Mouse (Mus musculus): ENCODE data around the gene Gp9.
A peak's percentile ranks its signal among the peaks of the same experiment; 100 is the strongest.
"Not testable (repeated sequence)": the region's sequence is repeated elsewhere in the genome, so short reads cannot be mapped to it uniquely, and the experiment has no call there.

Gene Gp9

GRCm38 (mm10) chr6:87748078-87748477, 29.8 kb upstream of the Gp9 start:
- ATAC-seq (ENCODE audit: insufficient number of reproducible peaks, low FRiP score, low TSS enrichment) = no peak

- no peak for ATAC-seq (ENCODE audit: insufficient number of reproducible peaks, low FRiP score, low TSS enrichment)
These were observed 29.3 kb upstream of the Gp9 start for GRCm38 (mm10) chr6:87748531-87748930.

- no peak for ATAC-seq (ENCODE audit: insufficient number of reproducible peaks, low FRiP score, low TSS enrichment)
These were observed 27.5 kb upstream of the Gp9 start for GRCm38 (mm10) chr6:87750184-87750910.

GRCm38 (mm10) chr6:87751574-87751973, 26.3 kb upstream of the Gp9 start:
- no peak for ATAC-seq (ENCODE audit: insufficient number of reproducible peaks, low FRiP score, low TSS enrichment)

- no peak for ATAC-seq (ENCODE audit: insufficient number of reproducible peaks, low FRiP score, low TSS enrichment)
These were observed 22.7 kb upstream of the Gp9 start for GRCm38 (mm10) chr6:87755196-87755595.

GRCm38 (mm10) chr6:87756896-87757295, 21.0 kb upstream of the Gp9 start:
- no peak for ATAC-seq (ENCODE audit: insufficient number of reproducible peaks, low FRiP score, low TSS enrichment)

- ATAC-seq (ENCODE audit: insufficient number of reproducible peaks, low FRiP score, low TSS enrichment) = no peak
These were observed 18.5 kb upstream of the Gp9 start for GRCm38 (mm10) chr6:87759404-87759803.

- no peak for ATAC-seq (ENCODE audit: insufficient number of reproducible peaks, low FRiP score, low TSS enrichment)
These were observed 18.0 kb upstream of the Gp9 start for GRCm38 (mm10) chr6:87759850-87760249.

GRCm38 (mm10) chr6:87762161-87762560, 15.7 kb upstream of the Gp9 start:
- no peak for ATAC-seq (ENCODE audit: insufficient number of reproducible peaks, low FRiP score, low TSS enrichment)

- peak; percentile 58; the same call in 1 of the 2 replicates for ATAC-seq (ENCODE audit: insufficient number of reproducible peaks, low FRiP score, low TSS enrichment)
These were observed 14.2 kb upstream of the Gp9 start for GRCm38 (mm10) chr6:87763376-87764280.

GRCm38 (mm10) chr6:87764296-87764695, 13.6 kb upstream of the Gp9 start:
- not testable (repeated sequence) for ATAC-seq (ENCODE audit: insufficient number of reproducible peaks, low FRiP score, low TSS enrichment)

- ATAC-seq (ENCODE audit: insufficient number of reproducible peaks, low FRiP score, low TSS enrichment) = no peak
These were observed 7.2 kb upstream of the Gp9 start for GRCm38 (mm10) chr6:87770626-87771025.

GRCm38 (mm10) chr6:87774466-87774865, 3.4 kb upstream of the Gp9 start:
- no peak for ATAC-seq (ENCODE audit: insufficient number of reproducible peaks, low FRiP score, low TSS enrichment)

GRCm38 (mm10) chr6:87774909-87775308, 3.0 kb upstream of the Gp9 start:
- ATAC-seq (ENCODE audit: insufficient number of reproducible peaks, low FRiP score, low TSS enrichment) = no peak

- no peak for ATAC-seq (ENCODE audit: insufficient number of reproducible peaks, low FRiP score, low TSS enrichment)
These were observed 2.2 kb upstream of the Gp9 start for GRCm38 (mm10) chr6:87775588-87776245.

- no peak for ATAC-seq (ENCODE audit: insufficient number of reproducible peaks, low FRiP score, low TSS enrichment)
These were observed 1.2 kb upstream of the Gp9 start for GRCm38 (mm10) chr6:87776663-87777062.

- no peak for ATAC-seq (ENCODE audit: insufficient number of reproducible peaks, low FRiP score, low TSS enrichment)
These were observed 662 bp downstream of the Gp9 start for GRCm38 (mm10) chr6:87778294-87779173.

- no peak for ATAC-seq (ENCODE audit: insufficient number of reproducible peaks, low FRiP score, low TSS enrichment)
These were observed 1.6 kb downstream of the Gp9 start for GRCm38 (mm10) chr6:87779174-87780165.

Measured in cerebellum, adult (tissue).